Mouse (Mus musculus) intestine, postnatal 0 days (tissue): ENCODE data around the gene Gipr. TPM values are rescaled to one million over a fixed set of nuclear protein-coding genes. Genes with fewer than 3 reads are reported as not detected.

Source experiments
- ATAC-seq: fragments of 200-750 bp; cut with Nextera tagmentation; 2 replicates; pipeline ENCODE4 v1.8.0; 2017; ENCODE audit warnings: mild to moderate bottlenecking, moderate TSS enrichment, moderate library complexity
- H3K27ac ChIP-seq: fragments of 300-500 bp; sonication (generic); 2 replicates; pipeline ENCODE4 v1.5.1; 2014; ENCODE audit warnings: mild to moderate bottlenecking, low read depth, low read length, moderate library complexity
- H3K27me3 ChIP-seq: fragments of 300-500 bp; sonication (generic); replicated peaks from 2 replicates; pipeline ENCODE4 v1.6.1; 2014; ENCODE audit warnings: low read length, mixed read lengths; ENCODE audit not compliant: control insufficient read depth, insufficient read depth
- H3K36me3 ChIP-seq: fragments of 300-500 bp; sonication (generic); 2 replicates; pipeline ENCODE4 v1.6.1; 2014; ENCODE audit warnings: mild to moderate bottlenecking, moderate library complexity; ENCODE audit not compliant: control insufficient read depth, insufficient read depth
- H3K4me1 ChIP-seq: fragments of 300-500 bp; sonication (generic); replicated peaks from 2 replicates; pipeline ENCODE4 v1.6.1; 2014; ENCODE audit warnings: antibody characterized with exemption, low read length, mixed read lengths; ENCODE audit not compliant: control insufficient read depth, insufficient read depth
- H3K4me2 ChIP-seq: fragments of 300-500 bp; sonication (generic); replicated peaks from 2 replicates; pipeline ENCODE4 v1.6.1; 2014; ENCODE audit warnings: low read depth, mild to moderate bottlenecking, moderate library complexity
- H3K4me3 ChIP-seq: fragments of 300-500 bp; sonication (generic); 2 replicates; pipeline ENCODE4 v1.5.1; 2014; ENCODE audit warnings: low read depth, low read length
- H3K9ac ChIP-seq: fragments of 300-500 bp; sonication (generic); 2 replicates; pipeline ENCODE4 v1.6.1; 2014; ENCODE audit warnings: mild to moderate bottlenecking, low read depth, low read length
- H3K9me3 ChIP-seq: fragments of 300-500 bp; sonication (generic); 2 replicates; pipeline ENCODE4 v1.6.1; 2016; ENCODE audit warnings: mixed run types; ENCODE audit not compliant: control insufficient read depth
- CTCF ChIP-seq: sonication (generic); IDR thresholded peaks from 2 replicates; pipeline ENCODE4 v1.5.1; 2016; ENCODE audit warnings: low read depth, mild to moderate bottlenecking, control low read depth, antibody characterized with exemption, moderate library complexity
- WGBS: fragments of 180-500 bp; shearing (Covaris S2); extraction: QIAGEN DNeasy Blood & Tissue Kit; methylation state at CpG from one replicate; pipeline ENCODE4 v1.1.7; 2014; 5-methylcytosine and 5-hydroxymethylcytosine counted together
- polyA plus RNA-seq: library from polyadenylated mRNA; unstranded; fragments of >200 nt; fragmentation: Nextera tagmentation; extraction: Ambion mirVana; gene quantifications from 2 replicates; pipeline ENCODE4 v1.2.1, GENCODE M21; 2015

Gipr gene
- polyA plus RNA-seq, 1 experiment from 2014 or later: 0.48 TPM

DNA sequence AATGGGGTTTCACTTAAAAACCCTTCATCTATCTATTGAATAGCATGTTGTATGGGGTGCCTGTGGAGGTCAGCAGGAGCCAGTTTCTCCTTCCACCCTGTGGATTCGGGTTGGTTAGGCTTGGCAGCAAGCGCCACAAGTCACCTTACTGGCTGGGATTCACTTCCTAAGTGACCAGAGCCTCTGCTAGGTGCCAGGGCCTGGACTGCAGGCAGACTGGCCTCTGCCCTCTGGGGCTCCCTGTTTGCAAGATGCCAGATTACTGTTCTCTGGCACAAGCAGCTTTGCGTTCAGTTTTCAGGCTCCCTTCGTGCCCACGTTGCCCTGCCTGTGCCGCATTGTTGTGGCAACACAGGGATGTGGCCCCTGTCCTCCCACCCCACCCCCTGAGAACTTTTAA, 41.2 kb downstream of the Gipr start:
- Histone ChIP-seq H3K27me3 (no peaks in the 10 kb centered on the region), H3K27ac (no peak overlapping the region), H3K36me3 (no peaks in the 10 kb centered on the region), H3K4me2 (no peak overlapping the region), H3K9me3 (no peaks in the 10 kb centered on the region), H3K4me1 (0 out of 2 replicates have a peak, but pooled peaks cover 3% of the 10 kb centered on the region), H3K4me3 (no peak overlapping the region), H3K9ac (no peak overlapping the region)
- 91% methylated on average over 6 of the region's 6 CpGs for WGBS
- no peak for TF ChIP-seq CTCF
- no peak for ATAC-seq

DNA sequence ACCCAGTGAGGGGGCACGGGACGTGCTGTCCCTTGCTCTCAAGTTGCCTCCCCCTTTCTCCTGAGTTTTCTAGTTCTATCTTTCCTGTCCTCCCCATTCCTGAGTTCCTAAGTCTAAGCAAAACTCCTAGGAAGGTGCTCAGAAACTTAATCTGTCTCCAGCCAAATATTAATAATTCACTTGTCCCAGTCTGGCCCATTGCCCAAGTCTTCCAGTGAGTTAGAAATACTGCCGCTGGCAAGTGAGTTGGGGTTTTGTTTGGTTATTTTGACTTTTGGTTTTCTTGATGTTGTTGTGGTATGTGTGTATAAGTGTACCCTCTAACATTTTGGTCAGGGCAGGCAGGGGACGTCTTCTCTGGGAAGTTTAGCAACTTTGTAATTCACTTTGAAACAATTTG, 44.2 kb downstream of the Gipr start:
- no peak overlapping the region for H3K27ac ChIP-seq
- no peaks in the 10 kb centered on the region for H3K9me3 ChIP-seq
- H3K36me3 ChIP-seq: no peaks in the 10 kb centered on the region
- ATAC-seq: no peak
- no peak overlapping the region for H3K4me3 ChIP-seq
- peaks cover 4% of the 10 kb centered on the region; the same call in 1 of the 2 replicates for H3K27me3 ChIP-seq
- WGBS: 89% methylated on average over 4 of the region's 4 CpGs
- no peak overlapping the region for H3K9ac ChIP-seq
- H3K4me1 ChIP-seq: 0 out of 2 replicates have a peak, but pooled peaks cover 3% of the 10 kb centered on the region
- TF ChIP-seq CTCF: no peak
- no peak overlapping the region for H3K4me2 ChIP-seq

DNA sequence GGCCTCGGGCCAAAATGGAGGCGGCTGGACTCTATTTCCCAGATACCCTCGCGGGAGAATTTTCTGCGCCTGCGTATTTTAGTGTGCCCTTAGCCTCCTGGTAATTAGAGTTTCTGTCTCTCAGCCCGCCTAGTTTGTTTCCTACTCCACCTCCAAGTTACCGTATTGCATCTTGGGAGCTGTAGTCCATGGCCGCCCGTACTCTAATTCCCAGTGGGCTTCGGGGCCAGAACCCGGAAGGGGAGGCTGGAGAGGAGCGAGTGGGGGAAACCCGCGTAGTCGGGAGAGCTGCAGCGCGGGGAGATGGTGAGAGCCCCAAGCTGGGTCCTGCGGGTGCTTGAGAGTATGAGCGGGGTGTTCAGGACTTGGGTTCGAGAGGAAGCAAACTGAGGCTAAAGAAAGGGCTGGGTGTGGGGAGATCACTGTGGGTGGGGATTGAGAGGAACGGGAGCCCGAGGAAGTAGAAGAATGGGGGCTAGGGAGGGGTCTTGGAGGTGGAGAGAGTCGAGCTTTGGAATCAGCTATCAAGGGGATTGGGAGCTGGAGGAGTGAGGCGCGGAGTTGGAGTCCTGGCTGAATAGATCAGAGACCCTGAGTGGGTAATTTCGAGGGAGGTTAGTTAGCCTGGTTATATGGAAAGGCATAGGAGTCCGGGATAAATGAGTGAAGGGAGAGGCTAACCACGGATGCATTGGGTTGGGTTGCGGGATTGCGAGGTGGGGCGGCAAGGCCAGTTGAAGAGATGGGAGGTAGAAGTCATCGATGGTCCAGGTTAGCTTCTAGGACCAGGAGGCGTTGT, 46.1 kb downstream of the Gipr start, which contains the start of gene Fbxo46:
Gene Fbxo46 (plus strand): TSS at position 229 of the 799 bp plus-strand sequence.
- TF ChIP-seq CTCF: no peak
- Histone ChIP-seq H3K36me3 (no peaks in the 10 kb centered on the region), H3K27ac (no peak within 1 kb of the TSS), H3K4me3 (peak within 1 kb of the TSS; percentile 62), H3K9me3 (no peaks in the 10 kb centered on the region), H3K4me2 (peak within 1 kb of the TSS; percentile 79), H3K27me3 (peaks cover 4% of the 10 kb centered on the region; the same call in 1 of the 2 replicates), H3K9ac (peak within 1 kb of the TSS; percentile 48), H3K4me1 (0 out of 2 replicates have a peak, but pooled peaks cover 3% of the 10 kb centered on the region)
- peak; percentile 91 for ATAC-seq
- WGBS: 2% methylated on average over 34 of the region's 34 CpGs

DNA sequence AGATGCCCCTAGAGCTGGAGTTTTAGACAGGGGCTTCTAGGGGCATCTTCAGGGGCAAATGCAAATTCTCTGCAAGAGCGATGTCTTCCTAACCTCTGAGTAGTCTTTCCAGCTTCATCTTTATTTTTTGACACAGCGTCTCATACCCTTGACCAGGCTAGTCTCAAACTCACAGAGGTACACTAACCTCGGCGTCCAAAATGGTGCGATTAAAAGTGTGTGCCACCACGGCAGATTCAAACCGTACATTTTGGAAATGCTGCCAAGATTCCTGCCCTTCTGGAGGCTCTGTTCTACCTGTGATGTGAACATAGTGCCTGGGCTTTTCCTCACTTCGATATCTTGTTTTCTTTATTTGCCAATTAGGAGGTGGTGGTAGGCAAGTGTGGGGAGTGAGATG, 46.8 kb downstream of the Gipr start:
- Histone ChIP-seq H3K27me3 (peaks cover 4% of the 10 kb centered on the region; the same call in 1 of the 2 replicates), H3K9ac (no peak overlapping the region), H3K36me3 (no peaks in the 10 kb centered on the region), H3K4me1 (no peaks in the 10 kb centered on the region), H3K27ac (no peak overlapping the region), H3K4me3 (peak overlapping the region; percentile 62; the same call in 1 of the 2 replicates), H3K9me3 (no peaks in the 10 kb centered on the region), H3K4me2 (no peak overlapping the region)
- no peak for TF ChIP-seq CTCF
- ATAC-seq: 0 out of 2 replicates have a peak, but pooled peaks have one; percentile 1
- WGBS: 93% methylated on average over 8 of the region's 8 CpGs

DNA sequence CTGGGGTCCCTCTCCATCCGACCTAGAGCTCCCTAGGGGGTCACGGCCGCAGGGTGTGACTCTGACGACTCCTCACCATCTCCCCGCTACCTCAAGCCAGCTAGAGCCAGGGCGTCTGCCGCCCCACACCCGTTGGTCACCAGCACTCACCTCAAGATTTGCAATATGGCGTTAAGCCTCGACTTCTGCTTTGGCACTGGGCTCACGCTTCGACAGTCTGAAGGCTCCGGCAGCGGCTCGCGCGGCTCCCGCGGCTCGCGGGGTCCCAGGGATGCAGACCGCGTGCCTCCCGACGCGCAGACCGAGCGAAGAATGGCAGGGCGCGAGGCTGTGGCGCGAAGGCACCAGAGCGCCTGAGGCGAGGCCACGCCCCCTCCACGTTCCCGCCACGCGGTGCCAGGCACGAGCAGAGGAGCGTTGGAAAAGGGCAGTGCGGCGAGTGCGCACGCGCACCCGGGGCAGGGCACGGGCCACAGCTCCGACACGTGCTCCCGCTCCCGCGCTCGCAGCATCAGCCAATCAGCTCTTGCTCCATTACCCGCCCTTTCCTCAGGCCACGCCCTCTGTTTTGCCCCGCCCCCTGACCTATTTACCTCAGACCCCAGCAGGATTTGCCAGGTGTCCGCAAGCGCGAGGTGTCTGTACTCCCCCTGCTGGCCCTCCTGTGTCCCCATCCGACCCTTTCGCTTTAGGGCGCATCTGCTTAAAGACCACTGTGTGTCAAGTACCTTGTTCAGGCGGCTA, 47.7 kb downstream of the Gipr start, which contains the start of gene Gm4969:
Gene Gm4969 (minus strand): TSS at position 341 of the 744 bp plus-strand sequence.
- peak within 1 kb of the TSS; percentile 40 for H3K4me2 ChIP-seq
- peak; percentile 43 for ATAC-seq
- H3K27me3 ChIP-seq: peaks cover 4% of the 10 kb centered on the region; the same call in 1 of the 2 replicates
- 0 out of 2 replicates have a peak within 1 kb of the TSS, but pooled peaks have one; percentile 3 for H3K4me3 ChIP-seq
- no peaks in the 10 kb centered on the region for H3K4me1 ChIP-seq
- no peaks in the 10 kb centered on the region for H3K9me3 ChIP-seq
- no peak within 1 kb of the TSS for H3K27ac ChIP-seq
- peak; percentile 53 for TF ChIP-seq CTCF
- H3K36me3 ChIP-seq: no peaks in the 10 kb centered on the region
- 27% methylated on average over 64 of the region's 64 CpGs for WGBS
- no peak within 1 kb of the TSS for H3K9ac ChIP-seq

DNA sequence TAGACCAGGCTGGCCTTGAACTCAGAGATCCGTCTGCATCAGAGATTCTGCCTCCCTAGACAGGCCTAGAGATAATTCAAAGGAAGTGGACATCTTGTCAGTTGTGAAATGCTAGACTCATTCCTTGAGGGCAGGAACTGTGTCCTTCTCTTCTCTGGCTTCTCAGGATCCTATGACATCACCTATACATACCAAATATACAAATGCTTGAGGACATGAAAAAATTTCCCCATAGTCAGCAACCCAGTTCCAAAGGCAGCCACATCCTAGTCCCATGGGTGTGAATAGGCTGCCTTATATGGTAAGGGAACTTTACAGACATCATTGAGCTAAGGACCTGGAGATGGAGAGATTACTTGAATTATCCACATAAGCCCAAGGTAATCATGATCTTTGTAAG, 56.4 kb downstream of the Gipr start:
- H3K27ac ChIP-seq: no peak overlapping the region
- no peak for ATAC-seq
- H3K36me3 ChIP-seq: no peaks in the 10 kb centered on the region

More for the DNA sequence above, 56.4 kb downstream of the Gipr start:
- Histone ChIP-seq H3K27me3 (no peaks in the 10 kb centered on the region), H3K9ac (no peak overlapping the region), H3K4me2 (no peak overlapping the region), H3K9me3 (no peaks in the 10 kb centered on the region), H3K4me1 (no peaks in the 10 kb centered on the region), H3K4me3 (no peak overlapping the region)
- 85% methylated on average over 1 of the region's 1 CpGs for WGBS
- no peak for TF ChIP-seq CTCF
